Mouse (Mus musculus): ENCODE data around the gene Eif5b.
"Not testable (repeated sequence)": the region's sequence is repeated elsewhere in the genome, so short reads cannot be mapped to it uniquely, and the experiment has no call there.

The Eif5b gene

GRCm38 (mm10) chr1:37997867-37998266 lies at the start of gene Eif5b, which contains the start of gene Txndc9:
Eif5b (plus strand) TSS chr1:37998010.
Txndc9 (minus strand) TSS chr1:37997893.
- peak; percentile 97 for DNase-seq (ENCODE audit: extremely low read depth, insufficient read length, low spot score)

DNA sequence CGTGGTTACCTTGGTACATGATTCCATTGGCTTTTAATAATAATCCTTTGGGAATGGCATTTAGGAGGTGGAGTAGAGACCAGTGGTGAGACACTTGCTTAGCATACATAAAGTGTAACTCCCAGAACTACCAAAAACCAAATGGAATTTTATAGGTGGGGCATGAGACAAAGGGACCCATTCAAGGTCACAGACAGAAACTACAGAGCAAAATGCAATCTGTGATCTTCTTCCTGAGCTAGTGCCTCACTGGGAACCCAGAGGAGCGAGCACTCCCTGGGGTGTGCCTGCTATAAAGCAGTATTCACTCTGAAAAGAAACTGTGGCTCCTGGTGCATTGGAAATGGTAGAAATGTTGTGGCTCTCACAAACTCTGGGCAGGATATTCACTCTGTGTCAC lies 48.9 kb upstream of the Eif5b start:
- DNase-seq (ENCODE audit: extremely low read depth, insufficient read length, low spot score) = no peak

GRCm38 (mm10) chr1:37954786-37955185 lies 43.0 kb upstream of the Eif5b start:
- no peak for DNase-seq (ENCODE audit: extremely low read depth, insufficient read length, low spot score)

DNA sequence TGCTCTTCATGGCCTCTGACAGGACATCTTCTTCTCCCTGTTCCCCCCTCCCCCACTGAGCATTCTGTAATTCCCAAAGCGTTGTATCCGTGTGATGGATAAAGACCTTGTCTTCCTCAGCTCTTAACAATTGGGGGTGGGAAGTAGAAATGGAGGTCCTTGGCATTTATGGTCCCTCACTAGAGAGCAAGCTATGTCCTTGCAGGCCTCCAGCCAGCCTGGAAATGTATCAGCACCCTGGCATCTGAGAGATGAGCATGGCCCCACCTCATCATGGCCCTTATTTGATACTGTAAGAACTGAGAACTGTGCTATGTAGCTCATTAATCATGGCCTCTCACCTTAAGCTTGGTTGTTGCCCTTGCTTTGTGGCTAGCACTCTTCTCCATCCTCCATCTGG lies 42.6 kb upstream of the Eif5b start:
- DNase-seq (ENCODE audit: extremely low read depth, insufficient read length, low spot score) = no peak

DNA sequence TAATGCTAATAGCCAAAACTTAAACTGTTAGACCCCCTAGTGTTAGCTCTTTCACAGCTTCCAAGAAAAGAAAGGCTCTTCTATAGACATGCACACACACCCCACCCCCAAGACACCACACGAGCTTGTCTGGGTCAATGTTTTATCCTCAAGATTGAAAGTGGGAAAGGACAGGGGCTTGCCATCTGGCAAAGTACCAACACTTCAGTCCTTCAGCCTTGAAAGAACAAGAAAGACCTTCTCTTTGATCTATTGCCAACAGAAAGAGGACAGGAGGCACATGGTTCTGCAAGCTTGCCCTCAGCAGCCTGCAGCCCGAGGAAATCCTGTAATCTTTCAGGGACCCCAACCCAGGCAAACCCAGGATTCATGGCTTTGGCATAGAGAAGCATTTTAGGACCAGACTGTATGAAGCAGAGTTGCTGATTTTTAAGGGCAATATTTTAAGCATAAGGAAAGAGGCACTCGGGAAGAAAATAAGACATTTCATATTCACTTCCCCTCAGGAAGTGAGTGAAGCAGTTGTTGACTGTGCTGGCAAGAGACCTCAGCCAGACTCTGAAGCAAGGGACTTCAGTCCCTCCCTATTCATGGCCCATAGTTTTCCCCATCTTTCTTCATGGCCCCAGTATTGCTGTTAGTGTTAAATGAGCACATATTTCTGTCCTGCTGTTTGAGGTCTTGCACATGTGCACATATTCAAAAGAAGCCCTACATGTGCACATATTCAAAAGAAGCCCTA lies 40.9 kb upstream of the Eif5b start:
- no peak for DNase-seq (ENCODE audit: extremely low read depth, insufficient read length, low spot score)

DNA sequence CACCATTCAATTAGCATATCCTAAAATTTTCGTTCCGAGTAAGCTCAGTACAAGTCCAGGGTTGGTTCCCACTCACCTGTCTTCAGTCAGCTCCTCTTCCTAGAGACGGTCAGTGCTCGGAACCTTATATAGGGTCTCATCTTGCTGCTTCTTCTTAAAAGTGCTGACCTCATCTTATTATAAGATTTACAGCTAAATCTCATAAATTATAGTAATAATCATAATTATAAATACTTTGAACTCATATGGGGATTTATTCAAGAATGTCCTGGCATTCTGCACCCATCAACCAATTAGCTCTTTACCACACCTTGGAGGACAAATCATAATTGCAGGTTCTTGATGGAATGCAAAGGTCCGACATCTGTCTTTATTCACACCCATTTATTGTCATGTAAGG lies 40.2 kb upstream of the Eif5b start, which contains the start of gene Lyg1:
TSS of gene Lyg1 (minus strand) at position 101 of the 400 bp plus-strand sequence.
- no peak for DNase-seq (ENCODE audit: extremely low read depth, insufficient read length, low spot score)

DNA sequence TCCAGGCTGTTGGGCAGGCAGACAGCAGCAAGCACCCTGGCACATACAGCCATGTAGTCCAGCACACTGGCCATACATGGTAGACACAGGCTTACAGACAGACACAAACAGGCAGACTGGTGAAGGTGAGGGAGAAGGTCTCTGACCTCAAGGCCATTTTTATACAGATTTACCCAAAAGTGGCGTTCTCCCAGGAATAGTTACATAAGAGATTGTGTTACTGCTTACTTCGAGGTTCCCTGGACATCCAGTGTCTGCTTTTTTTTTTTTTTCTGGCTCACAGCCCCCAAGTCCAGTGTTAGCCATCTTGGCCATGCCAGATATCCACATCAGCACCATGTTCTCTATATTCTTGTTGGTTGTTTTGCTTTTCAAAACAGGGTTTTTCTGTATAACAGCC lies 39.3 kb upstream of the Eif5b start:
- DNase-seq (ENCODE audit: extremely low read depth, insufficient read length, low spot score) = no peak

DNA sequence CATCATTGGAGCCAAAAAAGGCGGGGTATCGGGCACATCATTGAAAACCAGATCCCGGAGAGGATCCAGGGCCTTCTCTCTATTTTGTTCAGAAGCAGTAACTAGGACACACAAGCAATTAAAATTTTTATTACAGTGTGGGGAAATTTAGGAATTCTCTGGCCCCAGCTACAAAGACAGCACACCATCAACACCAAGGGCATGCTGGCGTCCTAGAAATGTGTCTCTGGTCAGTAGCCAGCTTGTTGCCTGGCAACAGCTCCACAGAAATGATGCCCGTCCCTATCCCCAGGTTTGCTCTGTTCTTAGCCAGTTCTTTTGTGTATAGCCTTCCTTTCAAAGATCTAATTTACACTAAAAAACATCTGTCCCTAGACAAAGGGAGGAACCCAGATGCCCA lies 38.3 kb upstream of the Eif5b start:
- DNase-seq (ENCODE audit: extremely low read depth, insufficient read length, low spot score) = no peak

DNA sequence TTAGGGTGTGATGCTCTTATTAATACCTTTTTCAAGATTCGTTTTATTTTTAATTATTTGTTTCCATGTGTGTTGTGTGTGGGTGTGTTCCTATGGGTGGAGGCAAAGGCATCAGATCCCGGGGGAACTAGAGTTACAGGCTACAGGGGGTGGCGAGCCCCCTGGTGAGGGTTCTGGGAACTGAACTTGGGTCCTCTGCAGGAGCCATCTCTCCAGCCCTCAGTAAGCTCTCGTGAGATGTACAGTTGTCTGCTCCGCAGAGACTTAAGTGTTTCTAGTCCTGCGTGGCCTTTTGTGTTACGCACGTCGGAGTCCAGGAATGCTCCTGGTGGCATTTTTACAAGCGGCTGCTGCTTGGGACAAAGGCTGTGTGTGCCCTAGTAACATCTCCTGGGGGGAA lies 32.2 kb upstream of the Eif5b start:
- no peak for DNase-seq (ENCODE audit: extremely low read depth, insufficient read length, low spot score)

DNA sequence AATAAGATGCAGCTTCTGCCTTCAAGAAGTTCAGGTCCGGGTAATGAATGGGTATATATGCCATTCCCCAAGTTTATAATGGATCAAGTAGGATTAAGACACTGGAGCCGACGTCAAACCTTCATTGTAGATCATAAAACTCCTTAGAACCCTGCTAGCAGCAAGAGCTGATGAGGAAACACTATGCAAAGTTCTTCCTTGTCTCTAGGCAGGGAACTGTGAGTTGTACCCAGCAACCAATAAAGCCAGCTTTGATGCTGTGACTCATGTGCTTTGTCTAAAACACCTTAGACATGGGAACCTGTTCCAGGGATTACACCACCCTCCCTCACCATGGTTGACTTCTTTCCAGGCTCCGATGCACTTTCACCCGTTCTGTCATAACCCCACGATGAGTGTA lies 29.1 kb upstream of the Eif5b start:
- DNase-seq (ENCODE audit: extremely low read depth, insufficient read length, low spot score) = no peak

DNA sequence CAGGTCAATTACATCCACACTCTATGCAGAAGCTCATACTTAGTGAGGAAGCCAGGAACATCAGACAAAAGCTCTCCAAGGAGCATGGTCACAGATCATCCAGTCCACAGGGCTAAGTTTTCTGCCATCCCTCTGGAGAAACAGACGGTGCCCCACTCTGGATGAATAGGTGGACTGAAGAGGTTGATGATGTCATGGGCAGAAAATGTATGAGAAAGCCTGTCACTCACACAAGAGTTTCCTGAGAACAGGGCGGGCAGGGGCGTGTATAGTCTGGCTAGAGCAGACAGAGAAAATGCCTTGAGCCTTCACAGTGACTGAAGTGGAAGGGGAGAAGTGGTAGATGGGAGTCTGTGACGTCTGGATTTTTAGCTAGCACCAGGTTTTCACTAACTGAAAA lies 26.3 kb upstream of the Eif5b start:
- DNase-seq (ENCODE audit: extremely low read depth, insufficient read length, low spot score) = peak; percentile 52

DNA sequence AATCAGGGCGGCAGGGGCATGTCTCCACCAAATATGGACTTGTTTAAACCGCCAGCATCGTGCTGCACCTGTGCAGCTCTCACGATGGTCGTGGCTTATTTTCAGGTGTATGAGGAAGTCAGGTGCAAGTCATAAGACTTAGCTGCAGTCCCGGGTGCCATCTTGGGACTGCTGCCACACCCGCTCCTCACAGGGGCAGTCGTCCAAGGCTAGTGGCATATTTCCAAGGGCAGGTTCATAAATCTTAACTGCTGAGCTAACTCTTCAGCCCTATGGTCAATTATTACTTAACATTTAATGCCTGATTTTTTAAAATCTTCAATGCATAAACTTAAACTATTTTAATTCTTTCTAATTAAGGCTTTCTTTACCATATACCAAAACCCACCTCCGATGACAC lies 21.1 kb upstream of the Eif5b start:
- DNase-seq (ENCODE audit: extremely low read depth, insufficient read length, low spot score) = not testable (repeated sequence)

GRCm38 (mm10) chr1:37977303-37977702 lies 20.5 kb upstream of the Eif5b start:
- no peak for DNase-seq (ENCODE audit: extremely low read depth, insufficient read length, low spot score)

DNA sequence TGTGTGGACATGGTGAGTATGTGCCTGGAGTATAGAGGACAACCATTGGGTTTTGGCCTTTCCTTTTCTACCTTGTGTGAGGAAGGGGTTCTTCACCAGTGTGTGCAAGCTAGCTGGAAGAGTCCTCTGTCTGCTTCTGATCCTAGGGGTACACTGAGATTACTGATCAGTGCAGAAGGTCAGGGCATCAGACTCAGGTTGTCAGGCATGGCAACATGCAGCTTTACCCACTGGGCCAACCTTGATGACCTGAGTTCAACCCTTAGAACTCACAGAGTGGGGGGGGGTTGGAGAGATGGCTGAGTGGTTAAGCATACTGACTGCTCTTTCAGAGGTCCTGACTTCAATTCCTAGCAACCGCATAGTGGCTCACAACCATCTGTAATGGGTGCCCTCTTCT lies 13.5 kb upstream of the Eif5b start:
- no peak for DNase-seq (ENCODE audit: extremely low read depth, insufficient read length, low spot score)

GRCm38 (mm10) chr1:37985764-37986323 lies 12.0 kb upstream of the Eif5b start:
- DNase-seq (ENCODE audit: extremely low read depth, insufficient read length, low spot score) = peak; percentile 16

DNA sequence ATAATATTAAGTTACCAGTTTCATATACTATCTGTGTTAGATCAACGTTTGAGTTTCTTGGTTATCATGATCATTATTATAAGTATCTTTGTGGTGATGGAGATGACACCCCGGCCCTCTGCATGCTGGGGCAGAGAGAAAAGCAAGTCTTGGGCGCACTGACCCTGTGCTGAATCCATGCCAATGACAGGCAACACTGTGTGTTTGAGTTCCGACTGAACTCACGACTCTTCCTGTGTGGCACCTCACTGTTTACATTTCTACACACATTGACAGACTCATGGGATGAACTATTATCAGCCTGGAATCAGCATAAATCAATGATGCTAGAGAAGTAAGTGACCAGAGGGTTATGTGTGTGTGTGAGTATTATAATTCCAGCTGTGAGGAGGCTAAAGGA lies 10.0 kb upstream of the Eif5b start:
- DNase-seq (ENCODE audit: extremely low read depth, insufficient read length, low spot score) = no peak

GRCm38 (mm10) chr1:37996226-37996625 lies 1.6 kb upstream of the Eif5b start:
- no peak for DNase-seq (ENCODE audit: extremely low read depth, insufficient read length, low spot score)

DNA sequence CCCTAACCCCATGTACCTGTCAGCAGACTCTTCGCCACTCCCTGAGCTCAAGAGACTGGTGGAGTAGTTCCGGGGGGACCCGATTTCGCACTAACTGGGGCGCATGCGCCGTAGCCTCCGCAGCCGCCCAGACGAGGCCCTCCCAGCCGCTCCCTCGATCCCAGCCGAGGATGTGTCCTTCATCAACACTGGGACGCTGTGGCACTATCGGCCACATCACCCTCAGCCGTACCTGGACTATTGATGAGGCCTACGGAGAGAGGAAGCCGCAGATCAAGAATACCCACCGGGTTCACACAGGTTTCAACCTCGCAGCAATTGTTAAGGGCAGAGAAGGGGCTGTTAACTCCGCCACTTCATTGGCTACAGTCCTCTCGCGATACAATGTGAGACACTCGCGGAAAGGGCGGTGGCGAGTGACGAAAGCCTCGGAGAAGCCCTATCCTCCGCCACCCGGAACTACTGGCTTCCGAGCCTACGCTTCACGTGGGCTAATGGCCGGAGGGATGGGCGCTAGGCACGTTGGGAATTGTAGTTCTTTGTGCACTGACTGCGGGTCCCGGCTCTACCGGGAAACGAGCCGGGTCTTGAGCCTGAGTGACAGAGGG lies 829 bp upstream of the Eif5b start:
- DNase-seq (ENCODE audit: extremely low read depth, insufficient read length, low spot score) = peak; percentile 92

GRCm38 (mm10) chr1:37998371-37999199 lies 775 bp downstream of the Eif5b start:
- peak; percentile 59 for DNase-seq (ENCODE audit: extremely low read depth, insufficient read length, low spot score)

DNA sequence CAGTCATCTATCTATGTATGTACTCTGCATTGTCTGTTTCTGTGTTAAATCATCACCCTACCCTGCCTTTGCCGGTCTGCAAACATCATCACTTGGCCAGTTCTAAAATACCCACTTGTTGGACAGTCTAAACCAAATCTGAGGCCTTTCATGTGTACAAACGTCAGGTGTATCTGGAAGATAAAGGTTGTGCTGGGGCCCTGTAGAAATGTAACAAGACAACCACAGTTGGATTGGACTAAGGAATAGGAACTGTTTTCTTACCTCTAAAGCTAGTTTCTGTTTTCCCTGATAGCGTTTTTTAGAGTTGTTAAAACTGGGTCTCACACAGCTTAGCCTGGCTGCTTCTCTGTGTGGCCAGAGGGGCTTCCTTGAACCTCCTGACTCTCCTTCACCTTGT lies 1.7 kb downstream of the Eif5b start:
- no peak for DNase-seq (ENCODE audit: extremely low read depth, insufficient read length, low spot score)

GRCm38 (mm10) chr1:38000844-38001243 lies 3.0 kb downstream of the Eif5b start:
- no peak for DNase-seq (ENCODE audit: extremely low read depth, insufficient read length, low spot score)
